Mouse (Mus musculus) testis, adult 2 months (tissue): Measurements from ENCODE around the gene 4930452B06Rik.

Experiments
- CTCF ChIP-seq: fragments of 200-500 bp; IDR thresholded peaks from 2 replicates; pipeline ENCODE4 v1.5.1; 2012; ENCODE audit warnings: low read depth, mild to moderate bottlenecking, inconsistent platforms, low read length, moderate library complexity; ENCODE audit not compliant: control insufficient read depth, insufficient read depth, insufficient replicate concordance
- POLR2A ChIP-seq: fragments of 200-500 bp; IDR thresholded peaks from 2 replicates; pipeline ENCODE4 v1.6.1; 2012; ENCODE audit warnings: low read depth, mild to moderate bottlenecking, inconsistent platforms, low read length, moderate library complexity; ENCODE audit not compliant: control insufficient read depth

DNA sequence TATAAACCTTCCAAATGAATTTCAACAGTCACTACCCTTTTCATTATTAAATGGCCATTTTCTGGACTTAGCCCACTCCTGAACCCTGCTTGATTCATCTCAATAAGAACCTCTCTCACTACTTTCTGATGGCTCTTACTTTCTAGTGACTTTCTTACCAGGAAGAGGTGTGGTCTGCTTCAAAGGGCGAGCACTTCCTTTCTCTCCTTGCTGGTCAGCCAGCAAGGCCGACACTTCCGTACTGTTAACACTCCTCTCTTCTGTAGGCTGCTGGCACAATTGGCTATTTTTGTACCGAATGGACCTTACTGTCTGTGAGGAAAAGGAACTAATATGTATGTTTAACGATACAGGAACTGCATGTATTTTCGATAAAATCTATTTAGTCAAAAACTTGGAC lies 148.4 kb downstream of the 4930452B06Rik start:
- TF ChIP-seq POLR2A (no peak), CTCF (no peak)
